Mouse (Mus musculus): ENCODE results near the gene Nfasc. TPM values are rescaled to one million over a fixed set of nuclear protein-coding genes. Genes with fewer than 3 reads are reported as not detected.

Nfasc gene
- polyA plus RNA-seq, 1 experiment, result 0.01 TPM

DNA sequence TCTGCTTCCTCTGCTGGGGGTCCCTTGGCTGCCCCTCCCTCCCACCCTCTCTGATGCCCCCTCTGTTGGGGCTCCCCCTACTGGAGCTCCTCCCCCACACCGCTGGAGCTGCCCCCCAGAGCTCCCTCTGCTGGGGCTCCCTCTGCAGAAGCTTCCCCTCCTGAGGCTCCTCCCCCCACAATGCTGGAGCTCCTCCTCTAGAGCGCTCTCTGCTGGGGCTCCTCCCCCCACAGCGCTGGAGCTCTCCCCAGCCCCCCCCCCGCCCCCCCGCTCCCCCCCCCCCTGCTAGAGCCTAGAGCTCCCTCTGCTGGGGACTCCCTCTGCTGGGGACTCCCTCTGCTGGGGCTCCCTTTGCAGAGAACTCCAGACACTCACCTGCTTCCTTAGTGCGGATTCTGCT, 220.8 kb downstream of the Nfasc start:
- Histone ChIP-seq H3K4me3 (replicated peaks) (no peak overlapping the region), H3K4me1 (peaks cover 7% of the 10 kb centered on the region; the same call in 1 of the 2 replicates), H3K9me3 (no peaks in the 10 kb centered on the region), H3K36me3 (replicated peaks; ENCODE audit: low read length) (no peaks in the 10 kb centered on the region), H3K27me3 (replicated peaks) (peaks cover 80% of the 10 kb centered on the region)
- TF ChIP-seq GATA1 (IDR thresholded peaks at IDR 0.05; ENCODE audit: borderline replicate concordance, low read length), result no peak
- no peak for TF ChIP-seq FLI1 (IDR thresholded peaks at IDR 0.05; ENCODE audit: low read length)

DNA sequence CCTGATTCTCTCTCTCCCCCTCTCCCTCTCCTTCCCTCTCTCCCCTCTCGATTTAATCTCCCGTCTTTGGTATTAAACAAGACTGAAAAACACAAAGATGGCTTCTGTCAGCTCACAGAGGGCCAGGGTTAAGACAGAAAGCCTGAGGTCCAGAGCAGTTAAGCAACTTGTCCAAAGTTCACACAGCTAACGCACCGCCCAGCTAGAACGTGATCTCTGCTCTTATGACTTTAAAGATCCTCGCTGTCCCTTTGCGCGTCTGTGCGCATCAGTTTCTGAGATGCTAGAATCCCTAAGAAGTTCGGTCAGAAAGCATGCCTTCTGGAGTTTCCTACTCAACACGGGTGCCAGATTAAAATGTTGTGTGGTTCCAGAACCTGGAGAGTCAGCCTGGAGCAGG, 221.9 kb downstream of the Nfasc start:
- Histone ChIP-seq H3K9me3 (no peaks in the 10 kb centered on the region), H3K4me1 (peaks cover 7% of the 10 kb centered on the region; the same call in 1 of the 2 replicates), H3K4me3 (replicated peaks) (no peak overlapping the region), H3K36me3 (replicated peaks; ENCODE audit: low read length) (no peaks in the 10 kb centered on the region), H3K27me3 (replicated peaks) (peaks cover 81% of the 10 kb centered on the region)
- TF ChIP-seq GATA1 (IDR thresholded peaks at IDR 0.05; ENCODE audit: borderline replicate concordance, low read length) (no peak), FLI1 (IDR thresholded peaks at IDR 0.05; ENCODE audit: low read length) (no peak)

DNA sequence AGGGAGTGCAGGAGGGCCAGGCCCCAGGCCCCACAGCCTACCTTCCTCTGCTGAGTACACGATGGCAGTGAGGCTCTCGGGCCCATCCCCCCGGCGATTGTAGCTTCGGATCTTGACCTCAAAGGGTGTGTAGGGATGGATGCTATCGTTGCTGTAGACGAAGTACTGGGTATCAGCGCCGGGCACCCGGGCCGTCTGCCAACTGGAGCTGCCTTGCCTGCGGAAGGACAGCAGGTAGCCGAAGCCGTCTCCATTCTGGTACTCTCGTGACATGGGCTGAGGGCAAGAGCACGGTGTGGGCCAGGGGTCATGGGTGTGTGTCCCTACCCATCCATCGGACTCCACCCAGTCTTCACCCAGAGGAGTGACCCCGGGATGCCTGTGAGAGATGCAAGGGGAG, 223.0 kb downstream of the Nfasc start:
- Histone ChIP-seq H3K36me3 (replicated peaks; ENCODE audit: low read length) (no peaks in the 10 kb centered on the region), H3K9me3 (no peaks in the 10 kb centered on the region), H3K27me3 (replicated peaks) (peaks cover 87% of the 10 kb centered on the region), H3K4me3 (replicated peaks) (no peak overlapping the region), H3K4me1 (peaks cover 7% of the 10 kb centered on the region; the same call in 1 of the 2 replicates)
- no peak for TF ChIP-seq GATA1 (IDR thresholded peaks at IDR 0.05; ENCODE audit: borderline replicate concordance, low read length)
- TF ChIP-seq FLI1 (IDR thresholded peaks at IDR 0.05; ENCODE audit: low read length), result no peak

- Histone ChIP-seq H3K27me3 (replicated peaks) (peaks cover 81% of the 10 kb centered on the region), H3K36me3 (replicated peaks; ENCODE audit: low read length) (no peaks in the 10 kb centered on the region)
- TF ChIP-seq GATA1 (IDR thresholded peaks at IDR 0.05; ENCODE audit: borderline replicate concordance, low read length), result no peak
- no peak for TF ChIP-seq FLI1 (IDR thresholded peaks at IDR 0.05; ENCODE audit: low read length)
Observed at GRCm38 (mm10) chr1:132516776-132517175, 224.8 kb downstream of the Nfasc start.

GRCm38 (mm10) chr1:132515339-132515738, 226.3 kb downstream of the Nfasc start:
- peaks cover 74% of the 10 kb centered on the region for H3K27me3 ChIP-seq (replicated peaks)
- TF ChIP-seq FLI1 (IDR thresholded peaks at IDR 0.05; ENCODE audit: low read length), result no peak
- TF ChIP-seq GATA1 (IDR thresholded peaks at IDR 0.05; ENCODE audit: borderline replicate concordance, low read length), result no peak

More at GRCm38 (mm10) chr1:132516776-132517175, 224.8 kb downstream of the Nfasc start:
- Histone ChIP-seq H3K4me3 (replicated peaks) (no peak overlapping the region), H3K9me3 (no peaks in the 10 kb centered on the region), H3K4me1 (peaks cover 7% of the 10 kb centered on the region; the same call in 1 of the 2 replicates)

More at GRCm38 (mm10) chr1:132515339-132515738, 226.3 kb downstream of the Nfasc start:
- no peaks in the 10 kb centered on the region for H3K36me3 ChIP-seq (replicated peaks; ENCODE audit: low read length)
- peaks cover 3% of the 10 kb centered on the region; the same call in 1 of the 2 replicates for H3K4me1 ChIP-seq
- H3K9me3 ChIP-seq, result no peaks in the 10 kb centered on the region
- no peak overlapping the region for H3K4me3 ChIP-seq (replicated peaks)

Other genes with a start within 250 kb of the Nfasc start
- 0.45 TPM in 1 of 2 replicates, not detected in the other for gene Tmem81, start 235.6 kb downstream of the Nfasc start, polyA plus RNA-seq (2012; ENCODE audit: insufficient read depth, low replicate concordance)
- 0.02 and 0.28 TPM in 2 replicates for gene Cntn2, start 198.5 kb downstream of the Nfasc start, polyA plus RNA-seq (2012; ENCODE audit: insufficient read depth, low replicate concordance)
- not detected in 2 replicates for gene Lrrn2, start 138.5 kb upstream of the Nfasc start, polyA plus RNA-seq (2012; ENCODE audit: insufficient read depth, low replicate concordance)

All from megakaryocyte, embryonic 14.5 days (primary cell).